Mouse (Mus musculus): Measurements from ENCODE around the gene Urm1.
"Not testable (repeated sequence)": the region's sequence is repeated elsewhere in the genome, so short reads cannot be mapped to it uniquely, and the experiment has no call there.

Gene Urm1

DNA sequence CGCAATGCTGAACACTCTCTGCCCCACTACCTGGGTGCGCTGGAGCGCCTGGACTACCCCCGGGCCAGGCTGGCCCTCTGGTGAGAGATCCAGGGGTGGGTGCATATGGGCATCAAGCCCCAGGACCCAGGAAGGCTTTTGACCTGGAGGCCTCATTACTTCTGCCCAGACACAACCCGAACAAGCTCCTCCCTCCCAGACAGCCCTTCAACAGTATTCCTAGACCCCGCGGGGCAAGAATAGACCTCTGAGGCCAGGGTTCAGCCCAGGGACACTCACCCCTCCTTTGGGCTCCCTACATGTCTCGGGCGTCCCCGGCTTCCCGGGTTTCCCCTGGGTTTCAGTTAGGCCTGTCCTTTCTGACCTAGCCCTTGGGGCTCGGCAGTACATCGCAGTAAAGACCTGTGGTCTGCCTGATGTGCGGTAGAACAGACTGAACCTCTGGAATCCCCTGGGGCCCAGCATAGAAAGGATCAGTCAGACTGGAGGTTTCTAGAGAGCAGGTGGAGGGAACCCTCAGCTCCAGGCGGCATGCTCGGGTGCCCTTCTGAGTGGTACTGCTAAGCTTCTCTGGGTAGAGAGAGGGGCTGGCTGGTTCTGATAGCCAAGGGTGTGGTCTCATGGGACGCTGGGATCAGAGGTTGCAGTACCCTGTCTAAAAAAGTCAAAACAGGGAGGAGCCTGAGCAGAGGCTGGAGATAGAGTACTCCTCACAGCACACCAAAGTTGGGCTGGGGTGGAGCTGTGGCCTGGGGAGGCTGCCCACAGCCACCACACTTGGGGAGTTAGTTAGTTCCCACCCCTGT is 50.0 kb downstream of the Urm1 start:
- no peaks in the 10 kb centered on the region for H3K27me3 ChIP-seq (ENCODE audit: control insufficient read depth, insufficient read depth, low read length, poor library complexity, severe bottlenecking)
- no peaks in the 10 kb centered on the region for H3K36me3 ChIP-seq (ENCODE audit: control insufficient read depth, insufficient read depth, low read length, poor library complexity, severe bottlenecking)
- peak; percentile 18 for DNase-seq (ENCODE audit: low read depth, low spot score)

DNA sequence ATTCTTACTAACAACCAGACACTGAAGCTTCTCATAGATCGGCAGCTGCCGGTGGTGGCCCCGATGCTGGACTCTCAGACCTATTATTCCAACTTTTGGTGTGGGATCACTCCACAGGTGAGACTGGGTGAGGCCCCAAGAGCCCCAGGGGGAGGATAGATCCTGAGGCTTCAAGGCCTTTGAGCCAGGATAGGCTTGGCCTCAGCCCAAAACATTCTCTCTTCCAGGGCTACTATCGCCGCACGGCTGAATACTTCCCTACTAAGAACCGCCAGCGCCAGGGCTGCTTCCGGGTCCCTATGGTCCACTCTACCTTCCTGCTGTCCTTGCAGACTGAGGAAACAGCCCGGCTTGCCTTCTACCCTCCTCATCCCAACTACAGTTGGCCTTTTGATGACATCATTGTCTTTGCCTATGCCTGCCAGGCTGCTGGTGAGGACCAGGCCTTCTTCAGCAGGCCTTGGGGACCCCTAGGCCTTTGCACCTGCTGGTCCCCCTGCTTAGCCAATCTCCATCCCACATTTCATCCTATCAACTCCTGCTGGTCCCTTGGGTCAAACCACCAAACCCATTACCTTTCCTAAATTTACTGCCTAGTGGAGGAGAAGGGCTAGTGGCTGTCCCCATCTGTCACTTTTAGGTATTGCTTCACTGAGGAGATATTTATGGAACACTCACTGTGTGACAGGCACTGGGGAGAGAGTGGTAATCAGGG is 52.9 kb downstream of the Urm1 start:
- DNase-seq (ENCODE audit: low read depth, low spot score), result no peak
- Histone ChIP-seq H3K27me3 (ENCODE audit: control insufficient read depth, insufficient read depth, low read length, poor library complexity, severe bottlenecking) (no peaks in the 10 kb centered on the region), H3K36me3 (ENCODE audit: control insufficient read depth, insufficient read depth, low read length, poor library complexity, severe bottlenecking) (no peaks in the 10 kb centered on the region)

DNA sequence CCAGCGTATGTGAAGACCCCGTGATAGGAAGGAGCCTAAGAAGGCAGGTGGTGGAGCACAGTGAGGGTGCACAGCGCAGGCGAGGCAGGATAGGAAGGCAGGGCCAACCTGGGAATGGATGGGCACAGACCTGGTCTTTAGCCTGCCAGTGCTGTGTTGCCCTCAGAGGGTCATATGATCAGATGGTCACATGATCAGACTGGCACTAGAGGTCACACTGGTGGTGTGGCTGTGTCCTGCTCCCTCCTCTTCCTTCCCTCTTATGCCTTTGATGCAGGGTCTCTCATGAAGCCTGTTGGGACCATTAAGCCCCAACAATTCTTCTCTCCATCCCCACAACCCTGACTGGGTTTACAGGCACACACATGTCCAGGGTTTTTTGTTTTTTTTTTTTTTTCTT is 53.9 kb downstream of the Urm1 start:
- Histone ChIP-seq H3K27me3 (ENCODE audit: control insufficient read depth, insufficient read depth, low read length, poor library complexity, severe bottlenecking) (no peaks in the 10 kb centered on the region), H3K36me3 (ENCODE audit: control insufficient read depth, insufficient read depth, low read length, poor library complexity, severe bottlenecking) (no peaks in the 10 kb centered on the region)
- DNase-seq (ENCODE audit: low read depth, low spot score), result no peak

DNA sequence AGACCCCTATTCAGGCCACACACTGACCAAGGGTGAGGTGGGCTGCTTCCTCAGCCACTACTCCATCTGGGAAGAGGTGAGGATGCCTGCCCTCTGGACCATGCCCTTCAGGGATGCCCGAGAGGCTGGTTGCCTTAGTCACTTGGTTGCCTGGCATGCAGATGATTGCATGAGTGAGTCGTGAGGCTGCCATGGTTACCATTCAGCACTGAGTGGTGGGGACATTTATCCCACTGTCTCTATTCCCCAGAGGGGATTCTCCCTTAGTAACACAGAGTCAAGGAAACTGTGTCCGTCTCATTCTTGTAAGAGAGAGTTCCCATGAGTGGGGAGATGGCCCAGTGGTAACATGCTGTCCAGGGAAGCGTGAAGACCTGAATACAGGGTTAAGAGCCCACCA is 58.2 kb downstream of the Urm1 start:
- no peaks in the 10 kb centered on the region for H3K27me3 ChIP-seq (ENCODE audit: control insufficient read depth, insufficient read depth, low read length, poor library complexity, severe bottlenecking)
- DNase-seq (ENCODE audit: low read depth, low spot score), result no peak

DNA sequence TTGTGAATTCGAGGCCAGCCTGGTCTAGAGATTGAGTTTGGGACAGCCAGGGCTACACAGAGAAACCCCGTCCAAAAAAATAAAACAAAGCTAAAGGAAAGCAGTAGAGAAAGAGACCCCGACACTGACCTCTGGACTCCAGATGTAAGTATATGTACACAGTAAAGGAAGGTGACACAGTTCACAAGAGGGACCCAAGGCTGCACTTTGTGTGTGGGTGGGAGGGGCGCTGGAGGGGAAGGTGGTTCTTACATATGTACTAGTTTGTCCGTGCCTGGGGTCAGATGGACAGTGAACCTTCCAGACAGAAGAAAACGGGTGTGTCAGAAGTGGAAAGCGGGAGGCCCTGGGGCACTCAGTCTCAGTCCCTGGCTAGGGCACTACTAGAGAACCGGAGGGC is 59.3 kb downstream of the Urm1 start:
- DNase-seq (ENCODE audit: low read depth, low spot score), result no peak

More for the DNA sequence above, 58.2 kb downstream of the Urm1 start:
- H3K36me3 ChIP-seq (ENCODE audit: control insufficient read depth, insufficient read depth, low read length, poor library complexity, severe bottlenecking), result no peaks in the 10 kb centered on the region

DNA sequence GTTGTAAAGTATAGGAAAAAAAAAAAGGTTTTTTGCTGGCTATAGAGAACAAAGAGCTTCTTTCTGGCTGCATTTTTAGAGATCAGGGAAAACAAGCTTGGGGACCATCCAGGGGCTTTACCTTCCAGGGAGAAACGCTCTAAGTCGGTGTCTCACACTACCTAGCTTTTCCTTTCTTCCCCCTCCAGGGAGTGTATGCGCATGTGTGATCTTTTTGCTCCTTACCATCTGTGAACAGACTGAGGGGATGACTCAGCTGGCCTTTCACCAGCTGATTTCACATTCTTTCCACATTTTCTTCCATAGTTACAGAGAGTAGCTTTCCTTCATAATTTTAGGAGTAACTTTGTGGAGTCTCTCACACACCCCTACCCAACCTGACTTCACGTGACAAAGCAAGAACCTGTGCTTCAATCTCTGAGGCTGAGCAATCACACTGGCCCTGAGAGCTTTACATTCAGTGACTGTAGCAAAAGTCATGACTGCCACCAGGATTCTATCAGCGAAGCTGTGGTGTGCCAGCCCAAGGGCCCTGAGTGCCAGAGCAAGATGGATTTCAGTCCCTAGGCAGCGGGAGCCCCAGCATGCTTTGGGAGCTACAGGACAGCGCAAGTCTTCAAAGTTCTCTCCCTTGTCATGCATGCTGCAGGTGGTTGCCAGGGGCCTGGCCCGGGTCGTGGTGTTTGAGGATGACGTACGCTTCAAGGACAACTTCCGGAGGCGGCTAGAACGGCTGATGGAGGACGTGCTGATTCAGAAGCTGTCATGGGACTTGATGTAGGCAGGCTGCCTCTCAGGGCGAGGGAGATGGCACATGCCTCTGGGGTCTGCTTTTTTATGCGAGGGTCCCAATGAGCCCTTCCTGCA is 60.3 kb downstream of the Urm1 start:
- no peak for DNase-seq (ENCODE audit: low read depth, low spot score)
- H3K36me3 ChIP-seq (ENCODE audit: control insufficient read depth, insufficient read depth, low read length, poor library complexity, severe bottlenecking), result no peaks in the 10 kb centered on the region
- H3K27me3 ChIP-seq (ENCODE audit: control insufficient read depth, insufficient read depth, low read length, poor library complexity, severe bottlenecking), result no peaks in the 10 kb centered on the region

More for the DNA sequence above, 59.3 kb downstream of the Urm1 start:
- H3K27me3 ChIP-seq (ENCODE audit: control insufficient read depth, insufficient read depth, low read length, poor library complexity, severe bottlenecking), result no peaks in the 10 kb centered on the region
- H3K36me3 ChIP-seq (ENCODE audit: control insufficient read depth, insufficient read depth, low read length, poor library complexity, severe bottlenecking), result no peaks in the 10 kb centered on the region

DNA sequence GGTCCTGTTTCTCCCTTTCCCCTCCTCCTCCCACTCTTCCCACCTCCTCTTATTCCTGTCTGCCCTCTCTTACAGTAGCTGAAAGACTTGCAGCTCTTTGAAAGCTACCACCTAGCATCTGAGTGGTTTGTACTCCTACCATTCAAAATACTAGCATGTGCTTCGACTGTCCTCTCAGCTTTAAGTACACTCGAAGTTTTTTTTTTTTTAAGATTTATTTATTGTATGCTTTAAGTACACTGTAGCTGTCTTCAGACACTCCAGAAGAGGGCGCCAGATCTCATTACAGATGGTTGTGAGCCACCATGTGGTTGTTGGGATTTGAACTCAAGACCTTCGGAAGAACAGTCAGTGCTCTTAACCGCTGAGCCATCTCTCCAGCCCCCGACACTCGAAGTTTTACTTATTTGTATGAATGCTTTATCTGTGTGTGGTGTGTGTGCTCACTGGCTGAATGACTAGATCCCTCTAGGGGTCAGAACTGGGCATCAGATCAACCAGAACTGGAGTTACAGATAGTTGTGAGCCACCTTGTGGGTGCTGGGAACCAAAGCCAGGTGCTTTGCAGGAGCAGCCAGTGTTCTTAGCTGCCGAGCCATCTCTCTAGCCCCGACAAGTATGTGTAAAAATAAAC is 66.9 kb downstream of the Urm1 start:
- H3K27me3 ChIP-seq (ENCODE audit: control insufficient read depth, insufficient read depth, low read length, poor library complexity, severe bottlenecking); H3K36me3 ChIP-seq (ENCODE audit: control insufficient read depth, insufficient read depth, low read length, poor library complexity, severe bottlenecking): not testable (repeated sequence)
- DNase-seq (ENCODE audit: low read depth, low spot score), result peak; percentile 15

DNA sequence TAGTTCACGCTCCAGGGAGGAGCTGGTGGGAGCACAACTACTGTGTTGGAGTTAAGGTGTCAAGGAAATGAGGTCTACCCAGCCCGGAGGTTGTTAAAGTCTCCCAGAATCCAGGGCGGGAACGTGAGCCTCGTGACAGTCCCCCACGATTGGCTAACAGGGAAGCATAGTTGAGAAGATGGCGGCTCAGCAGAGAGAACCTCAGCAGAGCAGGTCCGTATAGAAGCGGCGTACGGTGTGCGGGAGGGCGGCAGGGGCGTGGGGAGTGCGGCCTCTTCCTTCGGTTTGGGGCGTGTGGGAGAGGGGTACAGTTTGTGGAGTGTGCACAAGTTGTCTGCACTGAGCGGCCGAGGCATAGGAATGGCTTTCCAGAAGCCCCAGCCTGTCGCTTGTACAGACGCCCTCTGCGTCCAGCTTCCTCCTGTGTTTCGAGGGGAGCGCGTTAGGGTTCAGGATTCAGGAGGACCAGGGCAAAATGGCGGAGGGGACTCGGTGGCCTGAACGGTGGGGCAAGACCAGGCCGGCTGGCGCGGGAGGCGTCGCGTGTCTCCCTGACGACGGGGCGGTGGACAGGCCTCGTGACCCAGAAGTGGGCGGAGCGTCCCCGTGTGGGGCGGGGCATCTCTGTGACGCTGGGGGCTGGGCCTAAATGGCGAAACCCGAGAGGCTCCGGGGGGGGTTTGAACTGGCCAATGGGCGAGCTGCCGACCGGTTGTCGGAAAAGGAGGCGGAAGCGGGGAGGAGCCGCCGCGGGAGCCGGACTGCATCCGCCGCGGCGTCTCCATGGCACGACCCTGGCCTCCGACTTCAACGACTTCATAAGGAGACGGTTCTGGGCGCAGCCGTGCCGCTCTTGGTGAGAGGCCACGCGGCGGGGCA is 69.4 kb downstream of the Urm1 start, which contains the start of gene Odf2:
Gene Odf2, plus strand, starts transcription at position 156 of the 879 bp plus-strand sequence.
- DNase-seq (ENCODE audit: low read depth, low spot score), result peak; percentile 99
- Histone ChIP-seq H3K27me3 (ENCODE audit: control insufficient read depth, insufficient read depth, low read length, poor library complexity, severe bottlenecking) (no peaks in the 10 kb centered on the region), H3K36me3 (ENCODE audit: control insufficient read depth, insufficient read depth, low read length, poor library complexity, severe bottlenecking) (peaks cover 7% of the 10 kb centered on the region; the same call in 1 of the 2 replicates)

DNA sequence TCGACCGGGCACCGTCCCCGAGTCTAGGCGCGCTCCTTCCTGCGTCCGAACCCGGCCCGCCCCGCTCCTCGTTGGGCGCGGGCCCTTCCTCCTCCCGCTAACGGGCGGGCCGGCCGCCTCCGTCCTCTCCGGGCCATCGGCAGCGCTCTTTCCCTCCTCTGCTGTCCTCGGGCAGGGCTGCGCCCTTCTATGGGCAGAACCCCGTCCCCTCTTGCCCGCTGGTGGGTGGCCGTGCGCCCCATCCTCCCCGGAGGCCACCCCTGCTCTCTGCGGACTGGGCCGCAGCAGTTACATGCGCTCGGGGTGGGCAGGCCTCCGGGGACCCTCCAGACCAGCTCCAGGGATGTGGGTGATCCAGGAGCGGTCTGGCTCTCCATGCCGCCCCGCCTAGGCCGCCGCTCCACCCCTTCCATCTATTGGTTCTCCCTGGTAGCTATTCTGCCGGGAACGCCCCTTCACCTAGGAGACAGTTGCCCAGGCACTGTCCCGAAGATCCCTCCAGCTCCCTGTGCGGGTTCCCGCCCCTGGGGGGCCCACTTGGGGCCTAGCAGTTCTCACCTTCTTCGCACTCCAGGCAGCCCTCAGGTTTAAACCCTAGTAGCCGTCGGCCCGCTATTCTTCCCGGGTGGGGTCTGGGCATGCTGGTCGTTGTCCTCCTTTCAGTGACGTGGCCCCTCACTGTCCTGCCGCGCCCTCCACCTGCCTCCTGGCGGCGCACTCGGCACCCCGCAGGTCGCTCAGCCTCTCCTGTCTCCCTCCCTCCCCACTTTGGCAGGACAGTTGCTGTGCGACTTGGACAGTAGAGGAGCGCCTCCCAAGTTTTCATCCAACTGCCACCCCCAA is 70.3 kb downstream of the Urm1 start:
- peak; percentile 47 for DNase-seq (ENCODE audit: low read depth, low spot score)
- H3K36me3 ChIP-seq (ENCODE audit: control insufficient read depth, insufficient read depth, low read length, poor library complexity, severe bottlenecking), result peaks cover 12% of the 10 kb centered on the region
- no peaks in the 10 kb centered on the region for H3K27me3 ChIP-seq (ENCODE audit: control insufficient read depth, insufficient read depth, low read length, poor library complexity, severe bottlenecking)

DNA sequence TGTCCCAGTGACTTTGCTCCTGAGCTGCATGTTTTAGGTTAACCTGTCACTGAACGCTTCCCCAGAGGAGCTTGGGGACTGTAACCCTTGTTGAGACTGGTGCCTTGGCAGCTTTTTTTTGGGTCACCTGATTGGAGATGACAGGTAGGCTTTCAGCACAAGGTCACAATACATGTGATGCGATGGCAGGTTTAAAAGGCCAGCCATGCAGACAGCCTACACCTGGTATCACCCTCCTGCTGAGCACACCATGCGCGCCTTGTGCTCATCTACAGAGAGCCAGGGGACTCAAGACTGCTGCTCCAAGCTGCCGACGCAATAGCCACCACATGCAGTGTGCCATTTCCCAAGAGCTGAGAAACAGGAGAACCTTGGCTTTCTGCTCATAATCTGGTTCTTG is 71.9 kb downstream of the Urm1 start:
- H3K27me3 ChIP-seq (ENCODE audit: control insufficient read depth, insufficient read depth, low read length, poor library complexity, severe bottlenecking), result no peaks in the 10 kb centered on the region
- DNase-seq (ENCODE audit: low read depth, low spot score), result no peak
- H3K36me3 ChIP-seq (ENCODE audit: control insufficient read depth, insufficient read depth, low read length, poor library complexity, severe bottlenecking), result peaks cover 19% of the 10 kb centered on the region

Data from splenic B cell, adult 2 months (primary cell).